Comparison of ENCODE assay signal across 15 mouse cellular contexts in the genomic region with DNA sequence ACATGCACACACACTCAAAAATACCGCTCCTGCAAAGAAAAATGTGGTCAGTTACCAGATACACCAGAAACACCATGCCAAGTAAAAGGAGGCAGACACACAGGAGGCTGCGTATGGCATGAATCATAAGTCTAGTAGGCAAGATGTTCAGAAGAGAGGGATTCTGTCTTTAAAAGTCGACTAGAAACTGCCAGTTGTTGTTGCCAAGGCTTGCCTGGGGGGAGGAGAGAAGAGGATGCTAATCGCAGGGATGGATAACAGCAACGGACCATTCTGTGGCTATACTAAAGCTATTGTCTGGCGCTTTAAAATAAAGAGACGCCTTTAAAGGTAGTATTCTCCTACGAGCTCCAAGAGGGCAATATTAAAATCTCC. TPM values are rescaled to one million over a fixed set of nuclear protein-coding genes. Genes with fewer than 3 reads are reported as not detected.
DNase-seq lines count a peak whose midpoint lies in the region; ATAC-seq and TF ChIP-seq lines count a peak whose summit lies in the region.
"Had no signal": no experiment of that assay in that cellular context is flagged by ENCODE, and none has a peak within 500 bp of the region (broad histone marks: within the 10 kb centered on the region; RNA-seq: fewer than 3 reads in every experiment).

No protein-coding gene starts in this region.

- no peak overlapping the region for H3K27ac ChIP-seq in heart, embryonic 12.5 days (ENCODE audit: poor library complexity, severe bottlenecking)
- no peak overlapping the region for H3K27ac ChIP-seq in heart, adult 2 months
- 0 out of 2 replicates have a peak overlapping the region, but pooled peaks have one; percentile 34 for H3K27ac ChIP-seq in neural tube, embryonic 11.5 days (ENCODE audit: low read depth, low read length)
- H3K27ac ChIP-seq in intestine, embryonic 16.5 days (ENCODE audit: low read length), result peak overlapping the region; percentile 57
- H3K27ac ChIP-seq: limb, embryonic 12.5 days had no signal

- TF ChIP-seq CTCF in heart, adult 2 months (IDR thresholded peaks at IDR 0.05), result no peak

- H3K9me3 ChIP-seq in heart, embryonic 12.5 days (replicated peaks), result no peaks in the 10 kb centered on the region
- no peaks in the 10 kb centered on the region for H3K9me3 ChIP-seq in neural tube, embryonic 11.5 days (ENCODE audit: control insufficient read depth, low read length)
- H3K9me3 ChIP-seq in intestine, embryonic 16.5 days (ENCODE audit: control insufficient read depth, low read length), result no peaks in the 10 kb centered on the region
- H3K9me3 ChIP-seq: limb, embryonic 12.5 days had no signal

- H3K4me1 ChIP-seq in heart, embryonic 12.5 days (replicated peaks), result peaks cover 61% of the 10 kb centered on the region
- peaks cover 5% of the 10 kb centered on the region for H3K4me1 ChIP-seq in heart, adult 2 months (ENCODE audit: control insufficient read depth, insufficient read depth, low read length)
- peaks cover 22% of the 10 kb centered on the region for H3K4me1 ChIP-seq in neural tube, embryonic 11.5 days (ENCODE audit: control insufficient read depth, insufficient read depth, low read length)
- peaks cover 35% of the 10 kb centered on the region for H3K4me1 ChIP-seq in intestine, embryonic 16.5 days (ENCODE audit: control insufficient read depth, insufficient read depth, low read length)

- H3K4me2 ChIP-seq in heart, embryonic 12.5 days, result peak overlapping the region; percentile 39; the same call in 1 of the 2 replicates
- peak overlapping the region; percentile 0; the same call in 1 of the 2 replicates for H3K4me2 ChIP-seq in neural tube, embryonic 11.5 days (ENCODE audit: low read depth)
- H3K4me2 ChIP-seq in intestine, embryonic 16.5 days (ENCODE audit: low read depth, low read length), result no peak overlapping the region
- H3K4me2 ChIP-seq: limb, embryonic 12.5 days had no signal

- no peak for TF ChIP-seq EP300 in heart, adult 2 months (IDR thresholded peaks at IDR 0.05; ENCODE audit: insufficient read depth, low read depth, low read length)

- intact Hi-C loops in heart, adult 2 months (cut with DNase I), result loop anchor here (5.0 kb wide), 1 partner anchor 47 kb away; a partner anchor contains a TSS

- ATAC-seq in heart, embryonic 12.5 days (ENCODE audit: insufficient number of reproducible peaks, low FRiP score), result no peak
- peak; percentile 12; the same call in 1 of the 2 replicates for ATAC-seq in neural tube, embryonic 11.5 days (ENCODE audit: insufficient read depth, low FRiP score, low TSS enrichment)
- no peak for ATAC-seq in intestine, embryonic 16.5 days
- ATAC-seq: CD4-positive, CD25-positive, alpha-beta regulatory T cell, adult 4 months had no signal

- no peaks in the 10 kb centered on the region for H3K79me2 ChIP-seq in heart, adult 2 months (replicated peaks; ENCODE audit: control insufficient read depth, insufficient read depth, low read length)

- no peaks in the 10 kb centered on the region for H3K36me3 ChIP-seq in heart, embryonic 12.5 days
- no peaks in the 10 kb centered on the region for H3K36me3 ChIP-seq in heart, adult 2 months (ENCODE audit: control insufficient read depth, insufficient read depth, low read length)
- H3K36me3 ChIP-seq in neural tube, embryonic 11.5 days (ENCODE audit: control insufficient read depth, insufficient read depth, low read length), result no peaks in the 10 kb centered on the region
- no peaks in the 10 kb centered on the region for H3K36me3 ChIP-seq in intestine, embryonic 16.5 days (ENCODE audit: control insufficient read depth, insufficient read depth, low read length)
- H3K36me3 ChIP-seq: limb, embryonic 12.5 days had no signal

- TF ChIP-seq POLR2A in heart, adult 2 months (IDR thresholded peaks at IDR 0.05; ENCODE audit: insufficient read depth, low read depth, low read length), result no peak

- no peak overlapping the region for H3K4me3 ChIP-seq in heart, embryonic 12.5 days
- H3K4me3 ChIP-seq in heart, adult 2 months, result no peak overlapping the region
- H3K4me3 ChIP-seq in neural tube, embryonic 11.5 days (ENCODE audit: low read depth, low read length), result no peak overlapping the region
- H3K4me3 ChIP-seq in intestine, embryonic 16.5 days (ENCODE audit: low read length), result no peak overlapping the region
- H3K4me3 ChIP-seq: erythroblast, embryonic 14.5 days; limb, embryonic 12.5 days had no signal

- 62% methylated on average over 8 of the region's 8 CpGs for WGBS in heart, embryonic 12.5 days
- 73% methylated on average over 8 of the region's 8 CpGs for WGBS in heart, adult 2 months
- 36% methylated on average over 8 of the region's 8 CpGs for WGBS in neural tube, embryonic 11.5 days
- 39% methylated on average over 8 of the region's 8 CpGs for WGBS in intestine, embryonic 16.5 days

- DNase-seq in heart, adult 2 months, result no peak
- DNase-seq in neural tube, embryonic 11.5 days (ENCODE audit: low spot score), result no peak
- no peak for DNase-seq in neural tube, embryonic 10.5 days (ENCODE audit: extremely low spot score, low spot score)
- DNase-seq in left cerebral cortex, adult 11 months (ENCODE audit: low spot score), result no peak
- DNase-seq in thymus, postnatal 25 days, result no peak
- DNase-seq: cerebellum, adult 11 months; heart, postnatal 14 days; lung, adult 2 months; thymus, adult 2 months had no signal

- H3K27me3 ChIP-seq in heart, embryonic 12.5 days (replicated peaks), result no peaks in the 10 kb centered on the region
- H3K27me3 ChIP-seq in heart, adult 2 months (ENCODE audit: control insufficient read depth, insufficient read depth, low read length), result no peaks in the 10 kb centered on the region
- H3K27me3 ChIP-seq in neural tube, embryonic 11.5 days (ENCODE audit: control insufficient read depth, insufficient read depth, low read length), result no peaks in the 10 kb centered on the region
- H3K27me3 ChIP-seq in intestine, embryonic 16.5 days (replicated peaks; ENCODE audit: control insufficient read depth, insufficient read depth, low read length), result no peaks in the 10 kb centered on the region
- H3K27me3 ChIP-seq: limb, embryonic 12.5 days had no signal

- no peak overlapping the region for H3K9ac ChIP-seq in heart, embryonic 12.5 days
- no peak overlapping the region for H3K9ac ChIP-seq in heart, adult 2 months (ENCODE audit: low read depth, low read length)
- no peak overlapping the region for H3K9ac ChIP-seq in neural tube, embryonic 11.5 days (ENCODE audit: low read length)
- H3K9ac ChIP-seq in intestine, embryonic 16.5 days (ENCODE audit: low read depth, low read length), result no peak overlapping the region
- H3K9ac ChIP-seq: limb, embryonic 12.5 days had no signal

RNA-seq across cellular contexts. Expression of a gene that starts 49.2 kb away (rescaled TPM):
- polyA plus RNA-seq in heart, embryonic 12.5 days (2016; fragmentation: Nextera tagmentation; extraction: Ambion mirVana), result 6.9 and 7.1 TPM in 2 replicates
- 1 to 10 TPM; 7.7 to 8.3 TPM for total RNA-seq in heart, adult 2 months (2021)
- 8.2 and 9.2 TPM in 2 replicates for polyA plus RNA-seq in heart, adult 2 months (2012; rRNA removed)
- 11.7 TPM in 2 replicates for polyA plus RNA-seq in neural tube, embryonic 11.5 days (2014; fragmentation: Nextera tagmentation; extraction: Ambion mirVana)
- polyA plus RNA-seq in intestine, embryonic 16.5 days (2015; fragmentation: Nextera tagmentation; extraction: Ambion mirVana), result 6.6 and 7.2 TPM in 2 replicates
- total RNA-seq: megakaryocyte, adult 5-6 weeks had no signal
- polyA plus RNA-seq: CD4-positive, CD25-positive, alpha-beta regulatory T cell, adult 4 months; erythroblast, embryonic 14.5 days had no signal

Comparison
In these comparisons a context has a peak if more than half of its experiments do, and no peak if none do; other contexts are left out.
1. H3K27ac ChIP-seq: peak in neural tube, embryonic 11.5 days (single experiment) and intestine, embryonic 16.5 days (single experiment); none in heart, embryonic 12.5 days (single experiment) and heart, adult 2 months (single experiment).